Mouse (Mus musculus) heart, embryonic 10.5 days (tissue): ENCODE results near the gene Tmem238l. TPM values are rescaled to one million over a fixed set of nuclear protein-coding genes. Genes with fewer than 3 reads are reported as not detected.

Experiments used
- DNase-seq: peaks from one replicate; pipeline ENCODE4 v3.0.0-alpha.2; 2017; ENCODE audit warnings: low spot score
- H3K27ac ChIP-seq: fragments of 300-500 bp; sonication (generic); 2 replicates; pipeline ENCODE4 v1.5.1; 2016; ENCODE audit warnings: mild to moderate bottlenecking
- H3K27me3 ChIP-seq: fragments of 300-500 bp; sonication (generic); 2 replicates; pipeline ENCODE4 v1.6.1; 2016; ENCODE audit warnings: mild to moderate bottlenecking; ENCODE audit not compliant: poor library complexity, insufficient read depth, severe bottlenecking
- H3K36me3 ChIP-seq: fragments of 300-500 bp; sonication (generic); 2 replicates; pipeline ENCODE4 v1.6.1; 2016; ENCODE audit warnings: mild to moderate bottlenecking, moderate library complexity
- H3K4me1 ChIP-seq: fragments of 300-500 bp; sonication (generic); 2 replicates; pipeline ENCODE4 v1.6.1; 2016; ENCODE audit warnings: mild to moderate bottlenecking
- H3K4me3 ChIP-seq: fragments of 300-500 bp; sonication (generic); 2 replicates; pipeline ENCODE4 v1.5.1; 2016; ENCODE audit warnings: mild to moderate bottlenecking, moderate library complexity
- H3K9me3 ChIP-seq: fragments of 300-500 bp; sonication (generic); 2 replicates; pipeline ENCODE4 v1.6.1; 2016; ENCODE audit warnings: mild to moderate bottlenecking, moderate library complexity
- WGBS: fragments of 180-500 bp; shearing (Covaris S2); methylation state at CpG from one replicate; pipeline ENCODE4 v1.1.7; 2016; 5-methylcytosine and 5-hydroxymethylcytosine counted together
- polyA plus RNA-seq: library from polyadenylated mRNA; unstranded; fragments of >200 nt; fragmentation: Nextera tagmentation; extraction: Ambion mirVana; gene quantifications from 2 replicates; pipeline ENCODE4 v1.2.1, GENCODE M21; 2016

Gene Tmem238l
- polyA plus RNA-seq: 0.28 TPM in 1 of 2 replicates, not detected in the other

DNA sequence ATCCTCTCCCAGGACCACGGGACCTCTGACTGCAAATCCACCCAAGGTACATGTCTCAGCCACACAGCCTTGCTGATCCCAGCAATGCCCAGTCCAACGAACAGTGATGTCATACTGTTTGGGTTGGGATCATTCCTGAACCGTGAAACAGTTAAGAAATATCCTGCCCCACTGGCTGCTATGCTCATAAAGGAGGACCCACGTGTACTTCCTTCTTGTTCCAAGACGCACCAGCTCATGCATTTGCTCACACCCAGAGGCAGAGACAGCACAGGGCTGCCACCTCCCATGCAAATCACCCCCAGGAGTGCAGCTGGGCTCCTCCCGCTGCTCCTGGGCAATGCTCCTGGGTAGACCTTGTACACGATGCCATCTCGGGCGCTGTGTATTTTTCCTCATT is at the start of gene Tmem238l:
Gene Tmem238l, plus strand, starts transcription at position 336 of the 400 bp plus-strand sequence.
- H3K27ac ChIP-seq: no peak within 1 kb of the TSS
- 79% methylated on average over 9 of the region's 9 CpGs for WGBS
- peaks cover 8% of the 10 kb centered on the region for H3K4me1 ChIP-seq
- H3K4me3 ChIP-seq: no peak within 1 kb of the TSS
- H3K27me3 ChIP-seq: peaks cover 24% of the 10 kb centered on the region
- no peak for DNase-seq
- no peaks in the 10 kb centered on the region for H3K9me3 ChIP-seq
- H3K36me3 ChIP-seq: no peaks in the 10 kb centered on the region

- Histone ChIP-seq H3K27me3 (peaks cover 8% of the 10 kb centered on the region), H3K9me3 (no peaks in the 10 kb centered on the region), H3K36me3 (no peaks in the 10 kb centered on the region), H3K4me1 (peaks cover 43% of the 10 kb centered on the region), H3K4me3 (peak within 1 kb of the TSS; percentile 55), H3K27ac (peak within 1 kb of the TSS; percentile 89)
- DNase-seq: no peak
- 23% methylated on average over 10 of the region's 10 CpGs for WGBS
Measured at GRCm38 (mm10) chr11:66911811-66912210, 44.6 kb upstream of the Tmem238l start, which contains the start of gene Pirt. Gene Pirt, plus strand, starts transcription at chr11:66911981.

- H3K36me3 ChIP-seq: no peaks in the 10 kb centered on the region
- WGBS: 15% methylated on average over 17 of the region's 17 CpGs
- H3K9me3 ChIP-seq: no peaks in the 10 kb centered on the region
- DNase-seq: peak; percentile 89
- H3K27ac ChIP-seq: peak overlapping the region; percentile 89
- peak overlapping the region; percentile 55 for H3K4me3 ChIP-seq
- peaks cover 51% of the 10 kb centered on the region for H3K4me1 ChIP-seq
- peaks cover 6% of the 10 kb centered on the region; the same call in 1 of the 2 replicates for H3K27me3 ChIP-seq
Measured at GRCm38 (mm10) chr11:66912531-66913458, 43.6 kb upstream of the Tmem238l start.

DNA sequence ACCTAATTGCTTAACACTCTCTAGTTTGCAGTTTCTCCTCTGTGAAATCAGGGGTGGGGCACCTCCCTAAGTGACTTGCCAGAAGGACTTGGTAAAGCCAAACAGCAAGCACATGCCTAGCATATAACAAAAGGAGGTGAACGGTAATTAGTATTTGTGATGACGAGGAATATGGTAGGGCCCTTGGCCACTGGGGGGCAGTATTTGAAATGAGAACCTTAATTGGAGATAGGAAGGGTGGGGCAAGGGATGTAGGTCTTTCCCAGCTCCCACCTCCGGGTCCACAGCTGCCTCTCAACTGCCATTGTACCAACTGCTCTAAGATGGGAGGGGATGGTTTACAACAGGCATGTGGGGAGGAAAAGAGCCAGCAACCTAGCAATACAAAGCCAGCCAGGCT is 42.2 kb upstream of the Tmem238l start:
- 32% methylated on average over 3 of the region's 3 CpGs for WGBS
- Histone ChIP-seq H3K4me3 (no peak overlapping the region), H3K27ac (peak overlapping the region; percentile 89), H3K4me1 (peaks cover 54% of the 10 kb centered on the region), H3K9me3 (no peaks in the 10 kb centered on the region), H3K27me3 (peaks cover 3% of the 10 kb centered on the region; the same call in 1 of the 2 replicates), H3K36me3 (no peaks in the 10 kb centered on the region)
- no peak for DNase-seq

DNA sequence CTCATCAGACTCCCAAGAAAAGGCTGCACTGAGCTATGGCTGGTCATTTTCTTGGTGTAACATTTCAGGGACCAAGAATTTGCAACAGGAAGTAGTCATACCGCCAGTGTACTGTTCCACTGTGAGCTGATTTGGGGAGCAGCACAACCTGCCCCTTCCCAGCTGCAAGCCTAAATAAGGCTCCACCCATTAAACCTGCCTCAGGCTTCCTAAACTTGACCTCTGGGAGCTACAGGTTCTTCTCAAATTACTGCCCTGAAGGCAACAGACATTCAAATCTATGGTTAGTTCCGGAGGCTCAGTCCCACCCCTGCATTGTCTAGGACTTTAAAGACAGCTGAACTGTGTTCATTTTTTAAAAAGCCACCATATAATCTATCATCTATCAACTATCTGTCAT is 36.4 kb upstream of the Tmem238l start:
- 53% methylated on average over 2 of the region's 2 CpGs for WGBS
- H3K27ac ChIP-seq: no peak overlapping the region
- peaks cover 5% of the 10 kb centered on the region; the same call in 1 of the 2 replicates for H3K27me3 ChIP-seq
- no peak overlapping the region for H3K4me3 ChIP-seq
- no peaks in the 10 kb centered on the region for H3K36me3 ChIP-seq
- no peaks in the 10 kb centered on the region for H3K9me3 ChIP-seq
- no peak for DNase-seq
- H3K4me1 ChIP-seq: peaks cover 20% of the 10 kb centered on the region

DNA sequence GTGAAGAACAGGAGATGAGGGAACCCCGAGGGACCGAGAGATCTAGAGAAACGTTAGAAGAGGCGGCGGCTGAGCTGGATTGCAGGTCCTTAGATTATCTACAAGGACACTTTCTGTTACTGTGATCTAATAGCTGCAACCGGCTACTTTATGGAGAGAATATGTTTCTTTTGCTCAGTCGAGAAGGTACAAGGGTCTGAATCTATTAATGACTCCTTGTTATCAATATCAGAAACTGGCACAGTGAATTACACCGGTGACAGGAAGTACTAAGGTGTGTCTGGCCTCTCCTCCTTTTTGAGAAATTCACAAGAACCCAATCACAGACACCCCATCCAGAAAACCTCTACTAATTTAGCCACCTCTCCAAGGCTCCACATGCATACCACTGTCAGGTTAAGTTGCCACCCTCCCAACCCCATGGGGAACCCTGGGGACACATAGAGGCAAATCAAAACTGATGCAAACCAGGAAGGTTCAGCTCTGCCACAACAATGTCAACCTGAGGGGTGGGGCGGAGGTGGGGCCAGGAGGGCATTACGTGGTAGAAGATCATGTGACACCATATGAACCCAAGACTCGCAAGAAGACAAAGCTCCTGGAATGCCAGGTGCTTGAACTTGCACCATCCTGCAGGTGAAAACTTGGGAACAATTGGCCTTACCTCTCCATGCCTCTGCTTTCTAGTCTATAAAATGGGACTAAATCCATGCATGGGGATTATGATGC is 32.2 kb upstream of the Tmem238l start:
- Histone ChIP-seq H3K36me3 (peaks cover 21% of the 10 kb centered on the region; the same call in 1 of the 2 replicates), H3K4me1 (peaks cover 7% of the 10 kb centered on the region; the same call in 1 of the 2 replicates), H3K27ac (no peak overlapping the region), H3K9me3 (no peaks in the 10 kb centered on the region), H3K4me3 (no peak overlapping the region), H3K27me3 (peaks cover 10% of the 10 kb centered on the region; the same call in 1 of the 2 replicates)
- no peak for DNase-seq
- 78% methylated on average over 11 of the region's 11 CpGs for WGBS

DNA sequence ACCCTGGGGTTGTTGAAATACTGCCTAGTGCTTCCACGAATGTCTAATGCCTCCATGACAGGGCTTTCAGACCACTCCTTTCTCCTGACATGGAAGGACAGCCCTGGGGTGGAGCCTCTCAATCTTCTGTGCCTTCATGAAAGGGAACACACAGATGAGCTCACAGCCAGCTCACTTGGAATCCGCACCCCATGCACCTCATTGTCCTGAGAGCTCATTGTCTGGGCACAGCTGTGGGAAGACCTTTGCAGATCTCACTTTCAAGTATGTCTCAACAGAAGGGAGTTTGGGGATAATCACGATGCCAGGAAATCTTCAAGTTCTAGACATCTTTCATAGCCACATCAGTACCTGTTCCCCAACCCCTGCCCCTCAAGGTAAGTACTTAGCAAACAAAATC is 28.1 kb upstream of the Tmem238l start:
- H3K36me3 ChIP-seq: peaks cover 21% of the 10 kb centered on the region; the same call in 1 of the 2 replicates
- no peak for DNase-seq

DNA sequence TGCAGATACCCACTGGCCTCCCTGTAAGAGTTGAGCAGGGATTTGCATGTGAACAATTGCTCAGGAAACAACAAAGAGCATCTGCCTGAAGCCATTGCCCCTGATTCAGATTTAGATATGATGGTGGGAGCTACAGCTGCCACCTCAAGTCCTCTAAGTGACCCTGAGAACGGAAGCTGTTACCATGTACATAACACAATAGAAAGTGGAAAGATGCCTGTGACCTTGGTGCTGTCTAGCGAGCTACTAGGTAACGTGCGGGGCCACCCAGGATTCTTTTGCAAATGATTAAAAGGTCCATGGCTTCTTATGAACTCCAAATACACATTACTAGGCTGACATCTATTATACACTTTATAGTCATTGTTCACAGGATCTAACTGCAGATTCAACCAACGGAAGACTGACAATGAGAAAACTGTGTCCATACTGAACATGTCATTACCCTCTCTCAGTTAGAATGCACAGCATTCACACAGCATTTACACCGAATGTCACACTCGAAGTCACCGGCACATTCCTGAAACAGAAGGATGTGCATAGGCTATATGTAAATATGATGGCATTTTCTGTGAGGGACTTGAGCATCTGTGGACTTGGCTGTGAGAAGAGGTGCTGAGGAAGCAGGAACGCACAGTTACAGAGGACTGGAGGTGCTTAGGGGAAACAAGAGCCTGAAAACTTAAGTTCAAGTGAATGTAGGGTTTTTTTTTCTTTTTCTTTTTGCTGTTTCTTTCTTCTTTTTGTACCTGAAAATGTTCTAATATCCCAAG is 23.4 kb upstream of the Tmem238l start:
- 76% methylated on average over 9 of the region's 9 CpGs for WGBS
- no peak overlapping the region for H3K4me3 ChIP-seq
- peaks cover 3% of the 10 kb centered on the region; the same call in 1 of the 2 replicates for H3K4me1 ChIP-seq
- no peak overlapping the region for H3K27ac ChIP-seq
- no peaks in the 10 kb centered on the region for H3K9me3 ChIP-seq
- H3K36me3 ChIP-seq: no peaks in the 10 kb centered on the region
- no peak for DNase-seq
- no peaks in the 10 kb centered on the region; the same call in 1 of the 2 replicates for H3K27me3 ChIP-seq

More for the DNA sequence above, 28.1 kb upstream of the Tmem238l start:
- peaks cover 8% of the 10 kb centered on the region for H3K4me1 ChIP-seq
- H3K27ac ChIP-seq: no peak overlapping the region
- no peaks in the 10 kb centered on the region for H3K9me3 ChIP-seq
- H3K4me3 ChIP-seq: no peak overlapping the region
- 71% methylated on average over 3 of the region's 3 CpGs for WGBS
- peaks cover 5% of the 10 kb centered on the region; the same call in 1 of the 2 replicates for H3K27me3 ChIP-seq

- 76% methylated on average over 7 of the region's 7 CpGs for WGBS
- Histone ChIP-seq H3K36me3 (no peaks in the 10 kb centered on the region), H3K4me3 (no peak overlapping the region), H3K4me1 (peaks cover 3% of the 10 kb centered on the region; the same call in 1 of the 2 replicates), H3K9me3 (no peaks in the 10 kb centered on the region), H3K27me3 (no peaks in the 10 kb centered on the region; the same call in 1 of the 2 replicates), H3K27ac (no peak overlapping the region)
- DNase-seq: no peak
Measured at GRCm38 (mm10) chr11:66934428-66935173, 21.8 kb upstream of the Tmem238l start.

DNA sequence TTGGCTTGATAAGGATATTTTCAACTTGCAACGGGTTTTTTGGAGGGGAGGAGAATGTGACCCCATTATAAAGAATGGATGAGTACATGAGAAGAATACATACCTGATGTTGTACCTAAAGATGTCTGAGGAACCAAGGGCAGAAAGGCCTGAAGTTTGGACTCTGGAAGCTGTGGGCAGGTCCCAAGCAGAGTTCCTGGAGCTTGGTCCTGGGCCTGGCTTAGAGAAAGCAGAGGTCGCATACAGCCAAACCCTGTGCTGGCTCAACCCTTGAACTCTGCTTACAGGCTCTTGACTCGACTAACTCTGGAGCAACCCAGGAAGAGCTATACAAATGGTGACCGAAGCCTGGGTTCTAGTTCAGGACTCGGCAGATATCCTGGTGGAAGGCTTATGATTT is 14.4 kb upstream of the Tmem238l start:
- H3K27me3 ChIP-seq: peaks cover 3% of the 10 kb centered on the region; the same call in 1 of the 2 replicates
- H3K27ac ChIP-seq: no peak overlapping the region
- no peak for DNase-seq
- peaks cover 10% of the 10 kb centered on the region; the same call in 1 of the 2 replicates for H3K4me1 ChIP-seq
- H3K9me3 ChIP-seq: no peaks in the 10 kb centered on the region
- 91% methylated on average over 5 of the region's 5 CpGs for WGBS
- H3K4me3 ChIP-seq: no peak overlapping the region
- H3K36me3 ChIP-seq: no peaks in the 10 kb centered on the region

DNA sequence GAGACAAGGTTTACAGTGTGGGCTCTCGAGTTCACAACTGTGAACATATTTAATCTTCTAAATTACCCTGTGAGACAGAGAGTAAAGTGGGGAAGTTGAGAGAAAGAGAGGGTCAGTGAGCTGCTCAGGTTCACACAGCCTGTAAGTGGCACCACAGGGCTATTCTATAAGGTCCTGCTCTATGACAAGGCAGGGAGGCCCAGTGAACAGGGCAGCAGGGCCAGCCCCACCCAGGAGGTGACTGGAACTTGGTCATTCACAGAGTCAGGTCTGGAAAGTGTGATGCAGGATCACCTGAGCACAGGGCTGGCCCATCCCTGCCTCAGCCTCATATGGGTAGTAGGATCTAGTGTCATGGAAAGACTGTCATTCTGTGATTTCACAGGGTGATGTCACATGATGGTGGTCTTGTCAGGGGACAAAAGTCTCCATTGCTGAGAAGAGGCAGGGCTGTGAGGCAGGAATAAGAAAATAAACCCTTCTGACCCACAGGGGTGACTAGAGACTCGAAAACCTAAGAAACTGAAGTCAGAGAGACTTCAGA is 11.1 kb upstream of the Tmem238l start:
- no peak for DNase-seq
- Histone ChIP-seq H3K4me1 (peaks cover 10% of the 10 kb centered on the region; the same call in 1 of the 2 replicates), H3K36me3 (no peaks in the 10 kb centered on the region), H3K27me3 (0 out of 2 replicates have a peak, but pooled peaks cover 3% of the 10 kb centered on the region), H3K27ac (no peak overlapping the region), H3K4me3 (no peak overlapping the region), H3K9me3 (no peaks in the 10 kb centered on the region)
- 71% methylated on average over 2 of the region's 2 CpGs for WGBS
